In genomic region chr17:86969582-86969981, GRCm38 (mm10) we compare ENCODE assay signal across 11 mouse cellular contexts. TPM values are rescaled to one million over a fixed set of nuclear protein-coding genes. Genes with fewer than 3 reads are reported as not detected.
DNase-seq lines count a peak whose midpoint lies in the region; ATAC-seq and TF ChIP-seq lines count a peak whose summit lies in the region.
"Had no signal": no experiment of that assay in that cellular context is flagged by ENCODE, and none has a peak within 500 bp of the region (broad histone marks: within the 10 kb centered on the region; RNA-seq: fewer than 3 reads in every experiment).

No protein-coding gene starts in this region.

- DNase-seq in liver, embryonic 11.5 days (ENCODE audit: low spot score), result no peak
- DNase-seq in natural killer cell, adult 2 months (ENCODE audit: low spot score in 2 of 2), result peak; percentile 70 to 84
- peak; percentile 67 for DNase-seq in thymus, postnatal 25 days
- DNase-seq in cerebellum, adult 9-10 months, result no peak
- DNase-seq in embryo, embryonic 11 days, result no peak

- H3K4me3 ChIP-seq in liver, embryonic 16.5 days (ENCODE audit: low read depth, low read length), result no peak overlapping the region
- H3K4me3 ChIP-seq in liver, embryonic 11.5 days (ENCODE audit: low read depth, low read length), result no peak overlapping the region
- no peak overlapping the region for H3K4me3 ChIP-seq in bone marrow, adult 2 months (replicated peaks; ENCODE audit: control insufficient read depth, low read depth, low read length)
- H3K4me3 ChIP-seq: limb, embryonic 13.5 days had no signal

- peaks cover 5% of the 10 kb centered on the region for H3K4me1 ChIP-seq in liver, embryonic 16.5 days (ENCODE audit: control insufficient read depth, low read depth, low read length)
- peaks cover 6% of the 10 kb centered on the region; the same call in 1 of the 2 replicates for H3K4me1 ChIP-seq in liver, embryonic 11.5 days (replicated peaks; ENCODE audit: control insufficient read depth, insufficient read depth, low read length)
- peaks cover 12% of the 10 kb centered on the region for H3K4me1 ChIP-seq in bone marrow, adult 2 months (ENCODE audit: control insufficient read depth, insufficient read depth, low read length)

- no peak overlapping the region for H3K4me2 ChIP-seq in liver, embryonic 16.5 days (ENCODE audit: low read depth, low read length)
- no peak overlapping the region for H3K4me2 ChIP-seq in liver, embryonic 11.5 days
- H3K4me2 ChIP-seq: limb, embryonic 13.5 days had no signal

- no peaks in the 10 kb centered on the region for H3K36me3 ChIP-seq in liver, embryonic 16.5 days (ENCODE audit: control insufficient read depth, insufficient read depth)
- no peaks in the 10 kb centered on the region for H3K36me3 ChIP-seq in liver, embryonic 11.5 days (ENCODE audit: control insufficient read depth, insufficient read depth, low read length)

- 44% methylated on average over 5 of the region's 5 CpGs for WGBS in liver, embryonic 16.5 days (ENCODE audit: insufficient replicate concordance)
- 61% methylated on average over 5 of the region's 5 CpGs for WGBS in liver, embryonic 11.5 days
- 2% methylated on average over 5 of the region's 5 CpGs for WGBS in bone marrow, adult 2 months

- no peak for TF ChIP-seq POLR2A in bone marrow, adult 2 months (IDR thresholded peaks at IDR 0.05; ENCODE audit: borderline replicate concordance, control insufficient read depth, low read depth, low read length)

- H3K27me3 ChIP-seq in liver, embryonic 16.5 days (ENCODE audit: control insufficient read depth, insufficient read depth, low read depth, low read length), result peaks cover 1% of the 10 kb centered on the region; the same call in 1 of the 2 replicates
- H3K27me3 ChIP-seq in liver, embryonic 11.5 days (replicated peaks; ENCODE audit: control insufficient read depth, insufficient read depth, low read length), result no peaks in the 10 kb centered on the region
- H3K27me3 ChIP-seq: limb, embryonic 13.5 days had no signal

- no peak overlapping the region for H3K27ac ChIP-seq in liver, embryonic 16.5 days (ENCODE audit: low read length)
- H3K27ac ChIP-seq in liver, embryonic 11.5 days (ENCODE audit: low read depth, low read length), result no peak overlapping the region
- H3K27ac ChIP-seq in bone marrow, adult 2 months (ENCODE audit: control insufficient read depth, insufficient read depth, low read depth, low read length, poor library complexity), result peak overlapping the region; percentile 58; the same call in 1 of the 2 replicates
- H3K27ac ChIP-seq: limb, embryonic 13.5 days had no signal

- H3K9ac ChIP-seq in liver, embryonic 16.5 days (ENCODE audit: low read depth, low read length), result no peak overlapping the region
- no peak overlapping the region for H3K9ac ChIP-seq in liver, embryonic 11.5 days (ENCODE audit: low read depth, low read length)
- H3K9ac ChIP-seq: limb, embryonic 13.5 days had no signal

- peak; percentile 24 for TF ChIP-seq CTCF in bone marrow, adult 2 months (IDR thresholded peaks at IDR 0.05; ENCODE audit: control insufficient read depth, insufficient read depth, low read length)

- peak; percentile 14; the same call in 1 of the 2 replicates for ATAC-seq in liver, embryonic 16.5 days (ENCODE audit: low read depth)
- no peak for ATAC-seq in liver, embryonic 11.5 days (replicated peaks; ENCODE audit: low FRiP score)
- ATAC-seq: hindbrain, embryonic 16.5 days had no signal

- H3K9me3 ChIP-seq in liver, embryonic 16.5 days (replicated peaks; ENCODE audit: control insufficient read depth, low read length), result no peaks in the 10 kb centered on the region
- H3K9me3 ChIP-seq in liver, embryonic 11.5 days (ENCODE audit: control insufficient read depth, low read length), result no peaks in the 10 kb centered on the region
- H3K9me3 ChIP-seq: limb, embryonic 13.5 days had no signal

RNA-seq across cellular contexts. Expression of gene Rhoq, which starts 6.7 kb away (rescaled TPM):
- 0.86 and 1.1 TPM in 2 replicates for polyA plus RNA-seq in liver, embryonic 16.5 days (2015; fragmentation: Nextera tagmentation; extraction: Ambion mirVana)
- polyA plus RNA-seq in liver, embryonic 11.5 days (2014; fragmentation: Nextera tagmentation; extraction: Ambion mirVana), result 5.2 and 6.5 TPM in 2 replicates
- polyA plus RNA-seq in bone marrow, adult 2 months (2011; ENCODE audit: insufficient read depth, insufficient read length, low replicate concordance, missing spikeins), result 4.2 and 13.9 TPM in 2 replicates

RNA-seq across cellular contexts. Expression of gene Atp6v1e2, which starts 21.9 kb away (rescaled TPM):
- not detected in 2 replicates for polyA plus RNA-seq in liver, embryonic 16.5 days (2015; fragmentation: Nextera tagmentation; extraction: Ambion mirVana)
- polyA plus RNA-seq in liver, embryonic 11.5 days (2014; fragmentation: Nextera tagmentation; extraction: Ambion mirVana), result not detected in 2 replicates
- not detected in 2 replicates for polyA plus RNA-seq in bone marrow, adult 2 months (2011; ENCODE audit: insufficient read depth, insufficient read length, low replicate concordance, missing spikeins)
- polyA plus RNA-seq: embryonic facial prominence, embryonic 11.5 days; large intestine, adult 2 months; limb, embryonic 13.5 days had no signal

RNA-seq across cellular contexts. Expression of gene Tmem247, which starts 52.4 kb away (rescaled TPM):
- not detected in 2 replicates for polyA plus RNA-seq in liver, embryonic 16.5 days (2015; fragmentation: Nextera tagmentation; extraction: Ambion mirVana)
- polyA plus RNA-seq in liver, embryonic 11.5 days (2014; fragmentation: Nextera tagmentation; extraction: Ambion mirVana), result not detected in 2 replicates
- not detected in 2 replicates for polyA plus RNA-seq in bone marrow, adult 2 months (2011; ENCODE audit: insufficient read depth, insufficient read length, low replicate concordance, missing spikeins)
- polyA plus RNA-seq: embryonic facial prominence, embryonic 11.5 days; hindbrain, embryonic 16.5 days; large intestine, adult 2 months; limb, embryonic 13.5 days had no signal

RNA-seq across cellular contexts. Expression of gene Pigf, which starts 55.6 kb away (rescaled TPM):
- 10.7 TPM in 2 replicates for polyA plus RNA-seq in liver, embryonic 16.5 days (2015; fragmentation: Nextera tagmentation; extraction: Ambion mirVana)
- 30.7 and 31.3 TPM in 2 replicates for polyA plus RNA-seq in liver, embryonic 11.5 days (2014; fragmentation: Nextera tagmentation; extraction: Ambion mirVana)
- polyA plus RNA-seq in bone marrow, adult 2 months (2011; ENCODE audit: insufficient read depth, insufficient read length, low replicate concordance, missing spikeins), result 6.0 and 9.8 TPM in 2 replicates

RNA-seq across cellular contexts. Expression of gene Cript, which starts 55.8 kb away (rescaled TPM):
- 57.1 and 62.6 TPM in 2 replicates for polyA plus RNA-seq in liver, embryonic 16.5 days (2015; fragmentation: Nextera tagmentation; extraction: Ambion mirVana)
- polyA plus RNA-seq in liver, embryonic 11.5 days (2014; fragmentation: Nextera tagmentation; extraction: Ambion mirVana), result 98.6 and 105 TPM in 2 replicates
- 23.8 and 38.6 TPM in 2 replicates for polyA plus RNA-seq in bone marrow, adult 2 months (2011; ENCODE audit: insufficient read depth, insufficient read length, low replicate concordance, missing spikeins)

Comparison
In these comparisons a context has a peak if more than half of its experiments do, and no peak if none do; other contexts are left out.
1. DNase-seq: peak in natural killer cell, adult 2 months (2 of 2) and thymus, postnatal 25 days (single experiment); none in liver, embryonic 11.5 days (single experiment), cerebellum, adult 9-10 months (single experiment) and embryo, embryonic 11 days (single experiment).